Mouse (Mus musculus) MEL (cell line): ENCODE results near the gene Palld. TPM values are rescaled to one million over a fixed set of nuclear protein-coding genes. Genes with fewer than 3 reads are reported as not detected.

Source experiments
- DNase-seq: peaks from one replicate; pipeline ENCODE4 v3.0.0; 2011; ENCODE audit warnings: low read depth, low spot score
- H3K27ac ChIP-seq: 2 replicates; pipeline ENCODE4 v1.5.1; 2012; ENCODE audit warnings: low read depth, mild to moderate bottlenecking, control low read depth, low read length, moderate library complexity; ENCODE audit not compliant: control insufficient read depth
- H3K27me3 ChIP-seq, 2 experiments: fragments of 150-350 bp in 1 of 2; sonication (generic) in 1 of 2; 2 replicates each; pipeline ENCODE4 v1.6.1; 2012; ENCODE audit warnings: low read length in 2 of 2, mild to moderate bottlenecking in 2 of 2, improper control_type of control experiment in 1 of 2, moderate library complexity in 1 of 2; ENCODE audit not compliant: insufficient read depth in 2 of 2, control insufficient read depth in 1 of 2
- H3K36me3 ChIP-seq, 2 experiments: 2 replicates each; pipeline ENCODE4 v1.6.1; 2012 to 2014; ENCODE audit warnings: low read length in 2 of 2, improper control_type of control experiment in 1 of 2, inconsistent platforms in 1 of 2, mild to moderate bottlenecking in 1 of 2; ENCODE audit not compliant: insufficient read depth in 2 of 2, control insufficient read depth in 1 of 2
- H3K4me1 ChIP-seq, 2 experiments: fragments of 150-350 bp in 1 of 2; sonication (generic) in 1 of 2; 2 replicates each; pipeline ENCODE4 v1.6.1; 2012; ENCODE audit warnings: low read length in 2 of 2, improper control_type of control experiment in 1 of 2, mild to moderate bottlenecking in 1 of 2; ENCODE audit not compliant: insufficient read depth in 2 of 2, control insufficient read depth in 1 of 2
- H3K4me3 ChIP-seq, 2 experiments: fragments of 150-350 bp in 1 of 2; sonication (generic) in 1 of 2; 2 replicates each; pipeline ENCODE4 v1.5.1; 2012; ENCODE audit warnings: low read depth in 2 of 2, low read length in 2 of 2, mild to moderate bottlenecking in 2 of 2, moderate library complexity in 2 of 2, control low read depth in 1 of 2, improper control_type of control experiment in 1 of 2; ENCODE audit not compliant: control insufficient read depth in 1 of 2, insufficient read depth in 1 of 2
- H3K79me2 ChIP-seq: 2 replicates; pipeline ENCODE4 v1.6.1; 2012; ENCODE audit warnings: mild to moderate bottlenecking, low read length, moderate library complexity; ENCODE audit not compliant: control insufficient read depth, poor library complexity, insufficient read depth
- H3K9ac ChIP-seq: 2 replicates; pipeline ENCODE4 v1.6.1; 2012; ENCODE audit warnings: low read depth, mild to moderate bottlenecking, control low read depth, low read length, moderate library complexity; ENCODE audit not compliant: control insufficient read depth, poor library complexity, severe bottlenecking
- H3K9me3 ChIP-seq: fragments of 150-350 bp; sonication (generic); replicated peaks from 2 replicates; pipeline ENCODE4 v1.6.1; 2012; ENCODE audit warnings: mild to moderate bottlenecking, low read length, improper control_type of control experiment, moderate library complexity; ENCODE audit not compliant: insufficient read depth
- BHLHE40 ChIP-seq: IDR thresholded peaks from 2 replicates; pipeline ENCODE4 v1.6.1; 2012; ENCODE audit warnings: low read depth, mild to moderate bottlenecking, inconsistent platforms, low read length, improper control_type of control experiment, borderline replicate concordance
- CHD1 ChIP-seq: IDR thresholded peaks from 2 replicates; pipeline ENCODE4 v1.6.1; 2012; ENCODE audit warnings: low read depth, mild to moderate bottlenecking, inconsistent platforms, low read length, improper control_type of control experiment
- CHD2 ChIP-seq: IDR thresholded peaks from 2 replicates; pipeline ENCODE4 v1.6.1; 2011; ENCODE audit warnings: low read length, improper control_type of control experiment
- CTCF ChIP-seq, 3 experiments: IDR thresholded peaks in 2 of 3; conservative IDR thresholded peaks in 1 of 3; 2 replicates each; pipeline ENCODE4 v1.5.1; 2011 to 2012; ENCODE audit warnings: low read length in 3 of 3, low read depth in 2 of 3, mild to moderate bottlenecking in 2 of 3, improper control_type of control experiment in 1 of 3, inconsistent platforms in 1 of 3, mixed read lengths in 1 of 3, moderate library complexity in 1 of 3; ENCODE audit not compliant: control insufficient read depth in 1 of 3, insufficient read depth in 1 of 3, poor library complexity in 1 of 3, severe bottlenecking in 1 of 3
- E2F4 ChIP-seq: IDR thresholded peaks from 2 replicates; pipeline ENCODE4 v1.6.1; 2011; ENCODE audit warnings: low read depth, low read length, improper control_type of control experiment, borderline replicate concordance
- ELF1 ChIP-seq: IDR thresholded peaks from 2 replicates; pipeline ENCODE4 v1.6.1; 2014; ENCODE audit warnings: low read depth, mild to moderate bottlenecking, inconsistent platforms, low read length, improper control_type of control experiment, moderate library complexity
- EP300 ChIP-seq, 2 experiments: IDR thresholded peaks; 2 replicates each; pipeline ENCODE4 v1.6.1; 2011; ENCODE audit warnings: improper control_type of control experiment in 2 of 2, low read length in 2 of 2, low read depth in 1 of 2, mild to moderate bottlenecking in 1 of 2
- GABPA ChIP-seq: IDR thresholded peaks from 2 replicates; pipeline ENCODE4 v1.6.1; 2012; ENCODE audit warnings: low read depth, mild to moderate bottlenecking, inconsistent platforms, low read length, improper control_type of control experiment, moderate library complexity
- GATA1 ChIP-seq: IDR thresholded peaks from 2 replicates; pipeline ENCODE4 v1.6.1; 2011; ENCODE audit warnings: low read depth, low read length, improper control_type of control experiment
- JUND ChIP-seq: IDR thresholded peaks from 2 replicates; pipeline ENCODE4 v1.6.1; 2011; ENCODE audit warnings: low read depth, mild to moderate bottlenecking, improper control_type of control experiment, low read length
- KAT2A ChIP-seq: conservative IDR thresholded peaks from 2 replicates; pipeline ENCODE4 v1.6.1; 2012; ENCODE audit warnings: low read depth, low read length, improper control_type of control experiment, inconsistent platforms
- MAFK ChIP-seq: IDR thresholded peaks from 2 replicates; pipeline ENCODE4 v1.6.1; 2011; ENCODE audit warnings: low read depth, mild to moderate bottlenecking, low read length, improper control_type of control experiment, borderline replicate concordance
- MAX ChIP-seq: IDR thresholded peaks from 2 replicates; pipeline ENCODE4 v1.6.1; 2011; ENCODE audit warnings: low read length, improper control_type of control experiment
- MXI1 ChIP-seq: IDR thresholded peaks from 2 replicates; pipeline ENCODE4 v1.6.1; 2011; ENCODE audit warnings: mild to moderate bottlenecking, low read depth, low read length, improper control_type of control experiment
- MYB ChIP-seq: IDR thresholded peaks from 2 replicates; pipeline ENCODE4 v1.6.1; 2011; ENCODE audit warnings: mild to moderate bottlenecking, low read depth, low read length, improper control_type of control experiment
- MYC ChIP-seq: IDR thresholded peaks from 2 replicates; pipeline ENCODE4 v1.6.1; 2011; ENCODE audit warnings: low read depth, mild to moderate bottlenecking, low read length, improper control_type of control experiment, moderate library complexity
- NELFE ChIP-seq: IDR thresholded peaks from 2 replicates; pipeline ENCODE4 v1.6.1; 2011; ENCODE audit warnings: low read depth, low read length, improper control_type of control experiment
- POLR2A ChIP-seq, 2 experiments: IDR thresholded peaks; 2 replicates each; pipeline ENCODE4 v1.6.1; 2011 to 2012; ENCODE audit warnings: low read length in 2 of 2, mild to moderate bottlenecking in 2 of 2, control low read depth in 1 of 2, improper control_type of control experiment in 1 of 2, low read depth in 1 of 2, moderate library complexity in 1 of 2; ENCODE audit not compliant: control insufficient read depth in 1 of 2, insufficient read depth in 1 of 2, poor library complexity in 1 of 2
- POLR2AphosphoS2 ChIP-seq: IDR thresholded peaks from 2 replicates; pipeline ENCODE4 v1.6.1; 2011; ENCODE audit warnings: low read length, improper control_type of control experiment
- TAL1 ChIP-seq: IDR thresholded peaks from 2 replicates; pipeline ENCODE4 v1.6.1; 2012; ENCODE audit warnings: mild to moderate bottlenecking, inconsistent platforms, low read length, moderate library complexity, mixed read lengths
- TBP ChIP-seq: IDR thresholded peaks from 2 replicates; pipeline ENCODE4 v1.8.0; 2011; ENCODE audit warnings: low read depth, low read length, improper control_type of control experiment
- TCF12 ChIP-seq: IDR thresholded peaks from 2 replicates; pipeline ENCODE4 v1.6.1; 2014; ENCODE audit warnings: low read depth, mild to moderate bottlenecking, inconsistent platforms, low read length, improper control_type of control experiment, moderate library complexity
- UBTF ChIP-seq: IDR thresholded peaks from 2 replicates; pipeline ENCODE4 v1.6.1; 2012; ENCODE audit warnings: low read depth, mild to moderate bottlenecking, inconsistent platforms, low read length, improper control_type of control experiment, moderate library complexity, borderline replicate concordance; ENCODE audit not compliant: insufficient read depth
- USF2 ChIP-seq, 2 experiments: IDR thresholded peaks; 2 replicates each; pipeline ENCODE4 v1.6.1; 2011 to 2012; ENCODE audit warnings: improper control_type of control experiment in 2 of 2, low read length in 2 of 2, borderline replicate concordance in 1 of 2, inconsistent platforms in 1 of 2, low read depth in 1 of 2, mild to moderate bottlenecking in 1 of 2; ENCODE audit not compliant: insufficient read depth in 1 of 2
- ZC3H11A ChIP-seq: IDR thresholded peaks from 2 replicates; pipeline ENCODE4 v1.6.1; 2012; ENCODE audit warnings: low read depth, mild to moderate bottlenecking, inconsistent platforms, low read length, improper control_type of control experiment
- ZKSCAN1 ChIP-seq: IDR thresholded peaks from 2 replicates; pipeline ENCODE4 v1.6.1; 2012; ENCODE audit warnings: low read depth, mild to moderate bottlenecking, inconsistent platforms, low read length, improper control_type of control experiment, moderate library complexity
- ZMIZ1 ChIP-seq: IDR thresholded peaks from 2 replicates; pipeline ENCODE4 v1.6.1; 2012; ENCODE audit warnings: low read depth, mild to moderate bottlenecking, inconsistent platforms, low read length, improper control_type of control experiment, moderate library complexity
- polyA plus RNA-seq, 2 experiments: library from polyadenylated mRNA; stranded (reverse) in 1 of 2; unstranded in 1 of 2; fragments of >175 nt in 1 of 2; fragments of >200 nt in 1 of 2; gene quantifications; 2 replicates each; pipeline versions ENCODE4 v1.2.1 to v1.2.4; 2012; ENCODE audit warnings: low replicate concordance in 2 of 2, low read depth in 1 of 2; ENCODE audit not compliant: insufficient read length in 2 of 2, insufficient read depth in 1 of 2, missing spikeins in 1 of 2
- total RNA-seq: library from RNA; depleted of rRNA; stranded (reverse); fragments of 300-350 nt; gene quantifications from 2 replicates; pipeline ENCODE4 v1.2.3, GENCODE M21; 2012

Palld gene
- total and polyA plus RNA-seq, 3 experiments: 0.23 to 1.9 TPM; not detected in 1

DNA sequence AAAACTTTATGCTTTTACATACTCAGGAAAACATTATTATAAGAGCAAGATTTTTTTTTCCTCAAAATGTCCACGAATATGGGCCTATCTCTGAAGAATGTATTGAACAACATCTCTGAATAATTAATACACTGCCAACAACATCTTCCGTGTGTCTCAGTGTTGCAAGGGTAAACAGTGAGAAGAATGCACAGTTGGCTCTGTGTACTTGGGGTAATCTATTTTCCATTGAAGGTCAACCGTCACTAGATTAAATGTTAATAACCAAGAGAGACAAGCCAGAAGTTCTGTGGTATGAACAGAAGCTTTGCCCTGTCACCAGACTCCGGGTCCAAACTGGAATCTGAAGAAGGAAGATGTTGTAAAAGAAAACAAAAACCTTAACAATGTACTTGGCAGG is 339.1 kb downstream of the Palld start:
- no peak overlapping the region for H3K4me3 ChIP-seq
- no peak overlapping the region for H3K27ac ChIP-seq
- H3K79me2 ChIP-seq: no peaks in the 10 kb centered on the region
- H3K9ac ChIP-seq: no peak overlapping the region
- no peak for TF ChIP-seq MAX
- TF ChIP-seq E2F4: no peak
- no peak for TF ChIP-seq ZKSCAN1
- no peak for TF ChIP-seq CTCF (IDR thresholded peaks at IDR 0.05 in 2 of 3, conservative IDR thresholded peaks at IDR 0.05 in 1 of 3; ENCODE audit: control insufficient read depth in 1 of 3, insufficient read depth in 1 of 3, low read depth in 2 of 3, low read length in 3 of 3, poor library complexity in 1 of 3, severe bottlenecking in 1 of 3)
- TF ChIP-seq JUND: no peak
- TF ChIP-seq ZMIZ1: no peak
- TF ChIP-seq TBP: no peak
- no peak for TF ChIP-seq KAT2A
- TF ChIP-seq NELFE: no peak
- no peak for TF ChIP-seq MYC
- no peak for TF ChIP-seq POLR2AphosphoS2
- TF ChIP-seq EP300 (IDR thresholded peaks at IDR 0.05; ENCODE audit: low read depth in 1 of 2, low read length in 2 of 2): no peak
- no peak for TF ChIP-seq USF2 (IDR thresholded peaks at IDR 0.05; ENCODE audit: borderline replicate concordance in 1 of 2, insufficient read depth in 1 of 2, low read depth in 1 of 2, low read length in 2 of 2)
- no peak for TF ChIP-seq TCF12
- TF ChIP-seq MAFK: no peak
- no peak for TF ChIP-seq POLR2A (IDR thresholded peaks at IDR 0.05; ENCODE audit: control insufficient read depth in 1 of 2, insufficient read depth in 1 of 2, low read depth in 1 of 2, low read length in 2 of 2, poor library complexity in 1 of 2)
- no peak for TF ChIP-seq MXI1
- no peak for TF ChIP-seq GABPA
- no peaks in the 10 kb centered on the region for H3K9me3 ChIP-seq
- no peaks in the 10 kb centered on the region for H3K4me1 ChIP-seq
- H3K27me3 ChIP-seq: no peaks in the 10 kb centered on the region; a peak in 1 of 4 replicates
- no peaks in the 10 kb centered on the region for H3K36me3 ChIP-seq
- no peak for DNase-seq

DNA sequence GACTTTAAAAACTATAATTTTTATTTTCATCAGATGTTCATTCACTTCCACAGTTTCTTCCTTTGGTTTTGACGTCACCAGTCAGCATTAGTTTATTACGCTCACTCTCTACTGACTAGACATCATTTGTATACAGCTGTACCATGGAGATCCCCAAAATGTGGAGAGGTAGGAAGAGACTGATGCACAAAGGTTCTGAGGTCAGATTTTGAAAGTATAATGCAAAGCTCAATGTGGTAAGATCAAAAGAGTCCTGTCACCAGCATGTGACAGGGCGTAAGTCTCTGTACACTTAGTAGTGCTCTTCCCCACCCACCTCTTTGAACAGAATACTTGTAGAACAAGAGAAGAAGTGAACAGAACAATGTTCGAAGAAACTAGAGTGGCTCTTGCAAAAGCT is 339.9 kb downstream of the Palld start:
- no peak overlapping the region for H3K4me3 ChIP-seq
- no peak overlapping the region for H3K27ac ChIP-seq
- no peaks in the 10 kb centered on the region for H3K9me3 ChIP-seq
- no peaks in the 10 kb centered on the region; a peak in 1 of 4 replicates for H3K27me3 ChIP-seq
- TF ChIP-seq ZC3H11A (no peak), ELF1 (no peak), CHD1 (no peak), MAX (no peak), UBTF (no peak), TAL1 (no peak), KAT2A (no peak), GATA1 (no peak), MXI1 (no peak), CHD2 (no peak), TCF12 (no peak), BHLHE40 (no peak), MYB (no peak), ZMIZ1 (no peak), POLR2A (IDR thresholded peaks at IDR 0.05; ENCODE audit: control insufficient read depth in 1 of 2, insufficient read depth in 1 of 2, low read depth in 1 of 2, low read length in 2 of 2, poor library complexity in 1 of 2) (no peak), POLR2AphosphoS2 (no peak)
- TF ChIP-seq, all 39 proteins: peak for 0
- Histone ChIP-seq H3K4me1 (no peaks in the 10 kb centered on the region), H3K9ac (no peak overlapping the region), H3K36me3 (no peaks in the 10 kb centered on the region), H3K79me2 (no peaks in the 10 kb centered on the region)
- no peak for DNase-seq
